Mouse (Mus musculus) midbrain, postnatal 0 days (tissue): Measurements from ENCODE around the gene Psmc6. TPM values are rescaled to one million over a fixed set of nuclear protein-coding genes. Genes with fewer than 3 reads are reported as not detected.

Source experiments
- ATAC-seq: fragments of 200-750 bp; cut with Nextera tagmentation; 2 replicates; pipeline ENCODE4 v1.8.0; 2017; ENCODE audit warnings: moderate number of reproducible peaks, mild to moderate bottlenecking, moderate TSS enrichment, moderate library complexity; ENCODE audit not compliant: low FRiP score
- DNase-seq: peaks from one replicate; pipeline ENCODE4 v3.0.0-alpha.2; 2015; ENCODE audit warnings: low spot score
- H3K27ac ChIP-seq: fragments of 300-500 bp; sonication (generic); 2 replicates; pipeline ENCODE4 v1.5.1; 2014; ENCODE audit warnings: low read depth, mild to moderate bottlenecking, low read length, mixed read lengths
- H3K27me3 ChIP-seq: fragments of 300-500 bp; sonication (generic); 2 replicates; pipeline ENCODE4 v1.6.1; 2014; ENCODE audit warnings: low read length, control low read depth, mixed read lengths; ENCODE audit not compliant: insufficient read depth
- H3K36me3 ChIP-seq: fragments of 300-500 bp; sonication (generic); 2 replicates; pipeline ENCODE4 v1.6.1; 2014; ENCODE audit warnings: low read length, control low read depth, mixed read lengths; ENCODE audit not compliant: insufficient read depth
- H3K4me1 ChIP-seq: fragments of 300-500 bp; sonication (generic); 2 replicates; pipeline ENCODE4 v1.6.1; 2014; ENCODE audit warnings: mild to moderate bottlenecking, control low read depth, antibody characterized with exemption, low read length, mixed read lengths; ENCODE audit not compliant: insufficient read depth
- H3K4me2 ChIP-seq: fragments of 300-500 bp; sonication (generic); 2 replicates; pipeline ENCODE4 v1.6.1; 2014; ENCODE audit warnings: low read depth, mild to moderate bottlenecking, low read length, mixed read lengths; ENCODE audit not compliant: poor library complexity, severe bottlenecking
- H3K4me3 ChIP-seq: fragments of 300-500 bp; sonication (generic); 2 replicates; pipeline ENCODE4 v1.5.1; 2014; ENCODE audit warnings: low read depth, mild to moderate bottlenecking, low read length, moderate library complexity
- H3K9ac ChIP-seq: fragments of 300-500 bp; sonication (generic); replicated peaks from 2 replicates; pipeline ENCODE4 v1.6.1; 2014; ENCODE audit warnings: mild to moderate bottlenecking, low read length, moderate library complexity, mixed read lengths; ENCODE audit not compliant: poor library complexity, severe bottlenecking
- H3K9me3 ChIP-seq: fragments of 300-500 bp; sonication (generic); 2 replicates; pipeline ENCODE4 v1.6.1; 2016; ENCODE audit warnings: low read length, control low read depth
- CTCF ChIP-seq: IDR thresholded peaks from 2 replicates; pipeline ENCODE4 v1.5.1; 2016; ENCODE audit warnings: antibody characterized with exemption, mild to moderate bottlenecking
- WGBS: fragments of 180-500 bp; shearing (Covaris S2); extraction: QIAGEN DNeasy Blood & Tissue Kit; methylation state at CpG from one replicate; pipeline ENCODE4 v1.1.7; 2014; 5-methylcytosine and 5-hydroxymethylcytosine counted together
- polyA plus RNA-seq: library from polyadenylated mRNA; unstranded; fragments of >200 nt; fragmentation: Nextera tagmentation; extraction: Ambion mirVana; gene quantifications from 2 replicates; pipeline ENCODE4 v1.2.1, GENCODE M21; 2015
- total RNA-seq: library from RNA; depleted of rRNA; stranded (reverse); fragments of >200 nt; gene quantifications from 2 replicates; pipeline ENCODE4 v1.2.3, GENCODE M21; 2014; rRNA removed

Psmc6 gene
- total and polyA plus RNA-seq, 2 experiments from 2014 or later: 105 to 136 TPM

DNA sequence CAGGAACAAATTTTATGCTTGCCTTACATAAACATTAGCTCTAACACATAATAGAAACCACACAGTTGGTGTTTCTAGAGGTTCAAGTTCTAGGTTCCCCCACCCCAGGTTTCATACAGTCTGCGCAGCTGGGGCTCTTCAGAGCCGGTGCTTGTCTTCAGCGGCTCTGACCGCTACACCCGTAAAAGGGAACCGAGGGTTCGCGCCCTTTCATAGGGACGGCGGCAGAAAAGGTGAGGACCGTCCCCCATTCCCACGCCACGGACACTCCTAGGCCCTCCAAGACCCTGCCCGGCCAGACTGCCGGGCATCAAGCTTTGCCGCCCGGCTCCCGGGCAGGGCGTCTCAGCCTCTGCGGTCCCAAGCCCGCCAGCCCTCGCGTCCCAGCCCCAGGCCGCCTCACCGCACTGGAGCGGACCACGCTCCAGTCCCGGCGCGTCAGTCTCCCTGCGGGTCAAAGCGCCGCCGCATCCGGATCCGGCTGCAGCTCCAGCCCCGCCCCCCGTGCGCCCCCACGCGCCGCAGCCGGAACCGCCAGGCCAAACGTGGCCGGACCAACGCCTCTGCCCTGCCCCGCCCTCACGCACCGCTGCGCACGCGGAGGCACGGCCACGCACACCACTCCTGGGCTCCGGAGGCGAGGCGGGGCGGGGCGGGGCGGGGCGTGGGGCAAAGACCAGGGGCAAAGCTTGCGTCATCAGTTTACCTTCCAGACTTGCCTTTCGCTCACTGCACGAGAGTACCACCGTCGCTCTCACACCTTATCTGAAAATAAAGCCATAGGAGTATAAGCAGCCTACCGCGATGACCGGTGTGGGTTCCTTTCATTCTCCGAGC, 59.0 kb downstream of the Psmc6 start:
- H3K4me2 ChIP-seq: peak overlapping the region; percentile 79
- ATAC-seq (peak; percentile 96), DNase-seq (peak; percentile 89)
- peak overlapping the region; percentile 70 for H3K4me3 ChIP-seq
- peak overlapping the region; percentile 83 for H3K9ac ChIP-seq
- TF ChIP-seq CTCF: peak; percentile 34
- H3K36me3 ChIP-seq: no peaks in the 10 kb centered on the region
- under 1% methylated on average over 70 of the region's 71 CpGs for WGBS
- peak overlapping the region; percentile 78 for H3K27ac ChIP-seq
- no peaks in the 10 kb centered on the region for H3K9me3 ChIP-seq
- peaks cover 3% of the 10 kb centered on the region; the same call in 1 of the 2 replicates for H3K4me1 ChIP-seq
- no peaks in the 10 kb centered on the region for H3K27me3 ChIP-seq

DNA sequence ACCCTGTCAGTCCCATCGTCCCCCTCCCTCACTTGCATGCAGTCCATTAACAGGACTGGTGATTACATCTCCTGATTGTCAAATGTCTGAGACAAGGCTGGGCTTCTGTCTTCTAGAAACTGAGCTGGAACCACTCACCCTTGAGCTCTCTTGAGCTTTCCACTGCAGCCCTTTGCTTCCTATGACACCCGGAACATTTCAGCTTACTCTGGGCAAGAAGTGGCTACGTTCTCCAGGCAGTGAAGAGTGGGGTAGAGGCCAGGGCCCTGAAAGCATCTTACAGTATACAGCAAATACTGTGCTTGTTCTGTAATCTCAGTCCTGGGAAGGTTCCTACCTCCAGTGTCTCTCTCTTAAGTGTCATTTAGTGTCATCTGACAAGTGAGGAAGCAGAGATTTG, 59.6 kb downstream of the Psmc6 start:
- 10% methylated on average over 3 of the region's 3 CpGs for WGBS
- Histone ChIP-seq H3K27ac (peak overlapping the region; percentile 78), H3K36me3 (no peaks in the 10 kb centered on the region), H3K4me1 (peaks cover 3% of the 10 kb centered on the region; the same call in 1 of the 2 replicates), H3K4me3 (peak overlapping the region; percentile 70), H3K27me3 (no peaks in the 10 kb centered on the region), H3K4me2 (peak overlapping the region; percentile 79), H3K9me3 (no peaks in the 10 kb centered on the region), H3K9ac (peak overlapping the region; percentile 83)
- TF ChIP-seq CTCF: no peak
- DNase-seq (no peak), ATAC-seq (peak; percentile 61; the same call in 1 of the 2 replicates)

Other genes with a start within 250 kb of the Psmc6 start
- 57.1 and 57.3 TPM in 2 replicates for gene Gpr137c, start 110.1 kb upstream of the Psmc6 start, total RNA-seq
- gene Gpr137c, start 110.1 kb upstream of the Psmc6 start, polyA plus RNA-seq: 13.0 and 15.0 TPM in 2 replicates
- gene Txndc16, start 109.5 kb upstream of the Psmc6 start, total RNA-seq: 53.1 and 57.3 TPM in 2 replicates
- gene Txndc16, start 109.5 kb upstream of the Psmc6 start, polyA plus RNA-seq: 31.2 and 34.4 TPM in 2 replicates
- gene Ero1l, start 11.0 kb upstream of the Psmc6 start, total RNA-seq: 27.9 and 32.0 TPM in 2 replicates
- gene Ero1l, start 11.0 kb upstream of the Psmc6 start, polyA plus RNA-seq: 18.6 and 21.5 TPM in 2 replicates
- gene Styx, start 21.3 kb downstream of the Psmc6 start, total RNA-seq: 24.3 and 26.8 TPM in 2 replicates
- 64.0 and 72.1 TPM in 2 replicates for gene Styx, start 21.3 kb downstream of the Psmc6 start, polyA plus RNA-seq
- 17.6 and 26.2 TPM in 2 replicates for gene Gnpnat1, start 75.1 kb downstream of the Psmc6 start, total RNA-seq
- gene Gnpnat1, start 75.1 kb downstream of the Psmc6 start, polyA plus RNA-seq: 19.1 and 23.5 TPM in 2 replicates
- 26.4 and 29.0 TPM in 2 replicates for gene Fermt2, start 200.3 kb downstream of the Psmc6 start, total RNA-seq
- gene Fermt2, start 200.3 kb downstream of the Psmc6 start, polyA plus RNA-seq: 66.7 and 70.0 TPM in 2 replicates